Mouse (Mus musculus) left cerebral cortex, postnatal 25 days (tissue): ENCODE measurements at regions not wholly inside any gene's neighbourhood (a gene's known extent, or its start where the extent isn't known, plus 50 kb on each side); places are given as distances from the start of the nearest gene placed in this dataset.

Experiments
- DNase-seq, 2 experiments: peaks; one replicate each; pipeline ENCODE4 v3.0.0; 2022; ENCODE audit warnings: low spot score in 2 of 2, mixed read lengths in 1 of 2
- intact Hi-C: fragments of 180-260 bp; cut with DNase I; formaldehyde crosslinking; loops from one replicate; pipeline ENCODE4 v1.15.1; 2025

DNA sequence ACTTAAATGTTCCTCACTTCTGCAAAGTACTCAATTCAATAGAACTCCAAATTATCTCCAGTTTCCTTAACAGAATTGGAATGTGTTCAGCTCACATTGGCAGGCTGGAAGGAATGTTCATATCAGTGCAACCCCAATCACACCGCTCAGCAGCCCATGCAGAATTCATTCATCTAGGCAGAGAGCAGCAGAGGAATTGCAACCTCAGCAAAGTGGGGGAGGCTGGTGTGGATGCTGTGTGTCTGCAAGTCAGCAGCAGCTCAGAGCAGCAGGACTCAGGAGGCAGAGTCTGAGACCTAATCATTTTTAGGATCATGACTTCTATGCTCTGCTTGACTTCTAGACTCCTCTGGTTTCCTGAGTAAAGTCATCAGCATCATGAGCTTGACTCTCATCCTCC lies 100.7 kb upstream of the Chrna7 start:
- no peak for DNase-seq
- intact Hi-C loops: no loop called here

DNA sequence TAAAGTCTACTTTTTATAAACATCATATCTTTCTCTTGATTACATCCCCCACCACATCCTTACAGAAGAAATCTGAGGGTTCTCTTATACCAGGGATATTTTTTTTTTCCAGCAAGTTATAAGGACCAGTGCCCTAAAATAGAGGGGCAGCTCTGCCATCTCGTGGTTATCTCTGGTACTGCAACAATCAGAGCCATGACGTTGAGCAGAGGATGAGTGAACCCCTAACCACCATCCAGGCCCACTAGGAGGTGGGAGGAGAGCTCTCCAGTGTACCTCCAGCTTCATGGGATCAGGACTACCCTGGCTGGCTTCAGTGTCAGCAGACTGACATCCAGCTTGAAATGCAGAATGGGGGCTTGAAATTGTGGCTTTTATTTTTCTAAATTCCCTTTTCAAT lies 107.2 kb upstream of the Chrna7 start:
- peak; percentile 69 to 72 for DNase-seq
- intact Hi-C loops: loop anchor here (1.0 to 5.0 kb wide), 3 partner anchors 107 to 443 kb away; partner anchors contain the start of gene Chrna7

DNA sequence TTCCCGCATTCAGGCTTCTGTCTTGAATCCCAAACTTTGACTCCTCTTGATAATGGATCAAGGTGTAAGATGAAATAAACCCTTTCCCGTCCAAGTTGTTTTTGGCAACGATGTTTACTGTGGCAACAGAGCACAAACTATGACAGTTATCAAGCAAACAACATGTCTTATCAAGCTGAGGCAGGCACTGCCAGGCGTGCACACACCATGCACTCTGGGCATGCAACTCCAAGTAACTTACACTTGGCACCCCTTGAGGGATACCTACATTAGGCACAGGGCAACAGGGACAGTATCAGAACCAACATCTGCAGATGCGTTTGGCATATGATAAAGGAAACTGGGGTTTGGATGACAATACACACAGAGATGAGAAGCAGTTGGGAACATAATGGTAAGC lies 108.8 kb upstream of the Chrna7 start:
- DNase-seq: no peak
- intact Hi-C loops: loop anchor here (5.0 to 10.0 kb wide), 3 partner anchors 266 to 834 kb away; partner anchors contain the start of gene Trpm1

DNA sequence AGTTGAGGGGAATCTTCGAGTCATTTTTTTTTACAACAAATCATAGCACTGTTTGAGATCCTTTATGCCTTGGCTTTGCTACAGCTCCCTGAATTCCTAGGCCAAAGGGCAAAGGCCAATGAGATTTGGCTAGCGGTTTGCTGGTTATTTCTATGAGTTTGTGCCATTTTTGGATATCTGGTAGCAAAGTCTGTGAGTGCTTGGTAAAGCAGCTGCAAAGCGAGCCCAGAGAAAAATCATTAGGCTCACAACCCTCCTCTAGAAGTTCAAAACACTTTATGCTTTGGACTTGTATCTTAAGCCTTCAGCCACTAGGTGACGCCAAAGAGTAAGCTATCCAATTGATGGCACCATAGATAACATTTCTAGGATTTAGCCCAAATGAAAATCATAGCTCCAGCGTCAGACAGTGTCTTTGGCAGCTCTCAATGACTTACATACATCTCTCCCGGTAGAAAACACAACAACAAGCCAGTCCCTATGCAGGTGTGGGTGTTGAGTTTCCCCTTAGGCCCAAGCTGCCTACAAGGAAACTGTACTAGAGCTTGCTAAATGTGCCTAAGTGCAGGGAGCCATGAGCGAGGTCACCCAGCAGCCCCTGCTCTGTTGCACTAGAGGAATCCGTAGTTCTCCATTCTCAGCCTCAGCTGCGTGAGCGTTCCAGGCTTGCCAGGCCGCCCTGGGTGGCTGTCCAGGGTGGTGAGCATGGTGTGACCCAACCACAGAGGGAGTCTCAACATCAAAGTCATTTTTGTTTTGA lies 109.8 kb upstream of the Chrna7 start:
- DNase-seq: peak; percentile 83 to 88
- intact Hi-C loops: loop anchor here (2.0 to 10.0 kb wide), 4 partner anchors 265 to 833 kb away; partner anchors contain the start of gene Trpm1

DNA sequence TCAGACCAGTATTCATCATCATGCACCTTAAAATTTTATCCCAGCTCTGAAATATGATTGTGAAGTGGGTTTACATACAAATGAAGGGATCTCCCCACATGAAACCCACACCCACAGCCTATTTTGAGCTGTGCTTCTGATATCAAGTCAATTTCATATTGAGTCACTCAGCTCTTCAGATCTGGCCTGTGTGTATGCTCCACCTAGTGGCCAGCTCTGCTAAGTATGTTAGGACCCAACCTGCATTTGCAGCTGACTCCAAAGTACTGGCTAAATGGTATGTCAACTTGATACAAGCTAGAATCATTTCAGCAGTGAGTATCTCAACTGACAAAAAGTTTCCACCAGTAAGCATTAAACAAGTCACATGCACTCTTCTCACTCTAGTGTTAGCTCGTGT lies 109.4 kb upstream of the Otud7a start:
- intact Hi-C loops: no loop called here
- DNase-seq: peak; percentile 51 to 77

DNA sequence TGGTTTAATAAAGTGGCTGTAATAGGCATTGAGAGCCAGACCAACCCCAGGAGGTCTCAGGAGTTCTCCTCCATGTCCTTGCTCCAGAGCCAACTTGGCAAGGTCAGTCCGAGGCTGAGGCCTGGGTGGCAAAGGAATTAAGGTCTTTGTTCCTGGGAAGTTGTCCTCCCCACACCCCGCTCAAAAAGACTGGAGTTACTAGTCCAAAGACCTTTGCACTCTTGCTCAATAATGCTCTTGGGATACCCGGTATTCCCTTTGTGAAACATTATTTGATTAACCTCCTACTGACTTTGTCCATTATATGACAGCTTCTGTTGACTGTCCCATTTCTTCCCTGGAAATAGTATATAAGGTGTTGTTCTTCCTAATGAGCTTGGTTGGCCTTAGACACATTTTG lies 108.5 kb upstream of the Otud7a start:
- DNase-seq: no peak
- intact Hi-C loops: no loop called here

DNA sequence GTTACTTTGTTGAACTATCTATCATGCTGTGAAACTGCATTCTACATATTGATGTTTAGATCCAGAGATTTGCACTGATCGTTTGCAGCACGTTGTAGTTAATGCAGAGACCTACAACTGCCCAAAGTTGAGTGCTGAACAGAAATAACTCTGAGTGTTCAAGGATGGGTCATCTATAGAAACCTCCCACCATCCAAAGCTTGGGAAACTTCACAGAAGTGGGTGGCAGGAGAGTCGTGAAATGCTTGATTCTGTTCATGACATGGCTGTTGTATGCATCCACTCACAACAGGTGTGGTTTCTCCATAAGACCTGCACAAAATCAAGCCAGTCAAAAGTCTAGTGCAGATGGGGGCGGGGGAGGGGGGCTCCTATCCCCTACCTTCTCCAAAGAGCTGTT lies 102.8 kb upstream of the Otud7a start:
- DNase-seq: peak in 1 of 2 experiments; percentile 67
- intact Hi-C loops: no loop called here

DNA sequence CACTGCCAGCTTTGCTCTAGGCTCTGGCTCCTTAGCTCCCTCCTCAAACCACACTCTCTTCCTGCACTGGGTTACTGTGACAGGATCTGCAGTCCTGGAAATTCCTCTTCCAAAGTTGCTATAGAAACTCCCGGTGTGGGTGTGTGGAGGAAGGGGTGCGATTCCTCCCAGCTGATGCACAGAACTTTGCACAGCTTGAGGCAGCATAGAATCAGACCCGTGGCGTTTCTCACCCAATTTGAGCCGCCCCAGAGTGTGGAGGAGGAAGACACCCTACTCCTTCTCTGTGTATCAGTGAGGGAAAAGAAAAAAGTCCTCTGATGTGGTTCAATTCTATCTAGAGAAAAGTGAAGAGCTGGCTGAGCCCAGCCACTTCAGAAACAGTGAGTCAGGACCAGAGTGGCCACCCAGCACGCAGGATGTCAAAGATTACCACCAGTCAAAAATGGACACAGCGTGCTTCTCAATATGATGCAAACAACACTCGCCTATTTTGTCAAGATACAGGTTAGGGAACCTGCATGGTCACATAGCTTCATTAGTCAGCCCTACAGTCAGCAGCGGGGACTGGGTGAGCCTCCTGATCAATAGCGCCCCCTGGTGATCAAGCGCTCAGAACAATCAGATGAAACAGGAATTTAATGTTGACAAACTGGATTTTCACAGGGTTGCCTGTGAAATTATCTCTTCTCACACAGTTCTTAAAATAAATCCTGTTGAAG lies 98.7 kb upstream of the Otud7a start:
- intact Hi-C loops: loop anchor here (1.0 to 5.0 kb wide), 4 partner anchors 99 to 371 kb away; no protein-coding TSS in a partner anchor
- DNase-seq: peak; percentile 81 to 98

DNA sequence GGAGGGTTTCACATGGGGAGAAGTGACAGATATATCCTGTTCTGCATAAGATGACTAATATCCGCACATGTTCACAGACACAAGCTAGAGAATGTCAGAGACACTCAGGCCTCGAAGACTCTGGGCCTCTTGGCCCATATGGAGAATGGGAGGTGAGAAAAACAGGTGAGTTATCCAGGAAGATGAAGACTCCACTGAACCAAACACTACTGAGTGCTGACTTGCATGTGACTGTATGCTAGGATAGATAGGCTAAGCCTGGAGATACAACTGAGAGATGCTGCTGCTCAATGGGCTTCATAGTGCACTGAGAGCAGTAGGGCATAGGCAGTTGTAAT lies 98.2 kb upstream of the Otud7a start:
- no peak for DNase-seq

More for the DNA sequence above, 98.2 kb upstream of the Otud7a start:
- intact Hi-C loops: loop anchor here (1.0 to 5.0 kb wide), 2 partner anchors 99 to 371 kb away; no protein-coding TSS in a partner anchor
